Mouse (Mus musculus) hindbrain, embryonic 12.5 days (tissue): ENCODE data around the gene Cep164. TPM values are rescaled to one million over a fixed set of nuclear protein-coding genes. Genes with fewer than 3 reads are reported as not detected.
"Not testable (repeated sequence)": the region's sequence is repeated elsewhere in the genome, so short reads cannot be mapped to it uniquely, and the experiment has no call there.

Source experiments
- ATAC-seq: fragments of 200-750 bp; cut with Nextera tagmentation; 2 replicates; pipeline ENCODE4 v1.8.0; 2017; ENCODE audit warnings: moderate TSS enrichment; ENCODE audit not compliant: low FRiP score
- H3K27ac ChIP-seq: fragments of 300-500 bp; sonication (generic); 2 replicates; pipeline ENCODE4 v1.5.1; 2016; ENCODE audit warnings: mild to moderate bottlenecking
- H3K27me3 ChIP-seq: fragments of 300-500 bp; sonication (generic); 2 replicates; pipeline ENCODE4 v1.6.1; 2016; ENCODE audit warnings: mild to moderate bottlenecking
- H3K36me3 ChIP-seq: fragments of 300-500 bp; sonication (generic); 2 replicates; pipeline ENCODE4 v1.6.1; 2016; ENCODE audit warnings: mild to moderate bottlenecking
- H3K4me1 ChIP-seq: fragments of 300-500 bp; sonication (generic); 2 replicates; pipeline ENCODE4 v1.6.1; 2016
- H3K4me2 ChIP-seq: fragments of 300-500 bp; sonication (generic); replicated peaks from 2 replicates; pipeline ENCODE4 v1.6.1; 2016; ENCODE audit warnings: mild to moderate bottlenecking
- H3K4me3 ChIP-seq: fragments of 300-500 bp; sonication (generic); 2 replicates; pipeline ENCODE4 v1.5.1; 2016; ENCODE audit warnings: mild to moderate bottlenecking
- H3K9ac ChIP-seq: fragments of 300-500 bp; sonication (generic); 2 replicates; pipeline ENCODE4 v1.6.1; 2016; ENCODE audit warnings: mild to moderate bottlenecking, moderate library complexity
- H3K9me3 ChIP-seq: fragments of 300-500 bp; sonication (generic); replicated peaks from 2 replicates; pipeline ENCODE4 v1.6.1; 2016; ENCODE audit warnings: mild to moderate bottlenecking
- WGBS: fragments of 180-500 bp; shearing (Covaris S2); methylation state at CpG from one replicate; pipeline ENCODE4 v1.1.7; 2016; 5-methylcytosine and 5-hydroxymethylcytosine counted together
- polyA plus RNA-seq: library from polyadenylated mRNA; unstranded; fragments of >200 nt; fragmentation: Nextera tagmentation; extraction: Ambion mirVana; gene quantifications from 2 replicates; pipeline ENCODE4 v1.2.1, GENCODE M21; 2016

The Cep164 gene
- polyA plus RNA-seq, 1 experiment from 2014 or later, result 18.8 TPM

GRCm38 (mm10) chr9:45846891-45847460 is 18.5 kb upstream of the Cep164 start:
- no peaks in the 10 kb centered on the region for H3K9me3 ChIP-seq
- no peak overlapping the region for H3K9ac ChIP-seq
- H3K4me3 ChIP-seq, result no peak overlapping the region
- no peak overlapping the region for H3K27ac ChIP-seq
- no peaks in the 10 kb centered on the region for H3K27me3 ChIP-seq
- peaks cover 14% of the 10 kb centered on the region for H3K4me1 ChIP-seq
- no peak overlapping the region for H3K4me2 ChIP-seq
- no peak for ATAC-seq
- 0 out of 2 replicates have a peak, but pooled peaks cover 3% of the 10 kb centered on the region for H3K36me3 ChIP-seq
- 89% methylated on average over 5 of the region's 5 CpGs for WGBS

DNA sequence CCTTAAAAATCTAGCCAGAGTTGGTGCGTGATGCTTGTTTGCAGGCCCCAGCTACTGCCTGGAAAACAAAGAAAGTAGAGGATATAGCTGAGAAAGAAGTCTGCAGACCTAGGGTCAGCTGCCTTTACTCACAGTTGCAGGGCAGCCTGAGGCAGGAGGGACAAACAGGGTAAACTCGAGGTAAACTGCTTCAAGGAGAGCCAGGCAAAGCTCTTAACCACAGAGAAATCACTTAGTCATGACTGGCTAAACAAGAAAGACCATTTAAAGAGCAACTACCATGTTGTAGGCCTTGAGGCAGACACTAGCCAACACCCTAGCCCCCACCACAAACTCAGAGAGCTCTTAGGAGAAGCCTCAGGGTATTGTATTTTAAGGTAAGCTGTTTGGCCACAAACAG is 17.7 kb upstream of the Cep164 start:
- H3K27ac ChIP-seq, H3K27me3 ChIP-seq, H3K9me3 ChIP-seq, ATAC-seq, H3K36me3 ChIP-seq, H3K4me2 ChIP-seq, H3K9ac ChIP-seq, H3K4me3 ChIP-seq: not testable (repeated sequence)
- 68% methylated on average over 2 of the region's 2 CpGs for WGBS
- peaks cover 21% of the 10 kb centered on the region for H3K4me1 ChIP-seq

- Histone ChIP-seq H3K27me3 (no peaks in the 10 kb centered on the region), H3K4me3 (no peak overlapping the region), H3K9me3 (no peaks in the 10 kb centered on the region), H3K4me2 (no peak overlapping the region), H3K27ac (no peak overlapping the region), H3K36me3 (0 out of 2 replicates have a peak, but pooled peaks cover 3% of the 10 kb centered on the region), H3K4me1 (peaks cover 27% of the 10 kb centered on the region), H3K9ac (no peak overlapping the region)
- ATAC-seq, result no peak
- 72% methylated on average over 3 of the region's 3 CpGs for WGBS
Observed at GRCm38 (mm10) chr9:45845541-45845940, 17.1 kb upstream of the Cep164 start.

GRCm38 (mm10) chr9:45843780-45844179 is 15.3 kb upstream of the Cep164 start:
- H3K4me1 ChIP-seq, result peaks cover 41% of the 10 kb centered on the region
- no peaks in the 10 kb centered on the region for H3K27me3 ChIP-seq
- 91% methylated on average over 1 of the region's 1 CpGs for whole genome bisulfite sequencing
- H3K4me2 ChIP-seq, result no peak overlapping the region
- H3K9me3 ChIP-seq, result no peaks in the 10 kb centered on the region
- 0 out of 2 replicates have a peak, but pooled peaks cover 3% of the 10 kb centered on the region for H3K36me3 ChIP-seq
- H3K9ac ChIP-seq, result no peak overlapping the region
- H3K4me3 ChIP-seq, result no peak overlapping the region
- ATAC-seq, result no peak
- H3K27ac ChIP-seq, result no peak overlapping the region

- no peak overlapping the region for H3K27ac ChIP-seq
- peaks cover 42% of the 10 kb centered on the region for H3K4me1 ChIP-seq
- no peak overlapping the region for H3K4me2 ChIP-seq
- H3K36me3 ChIP-seq, result 0 out of 2 replicates have a peak, but pooled peaks cover 3% of the 10 kb centered on the region
- no peaks in the 10 kb centered on the region for H3K27me3 ChIP-seq
- H3K9me3 ChIP-seq, result no peaks in the 10 kb centered on the region
- WGBS, result 85% methylated on average over 5 of the region's 5 CpGs
- no peak overlapping the region for H3K9ac ChIP-seq
- ATAC-seq, result no peak
- H3K4me3 ChIP-seq, result no peak overlapping the region
Observed at GRCm38 (mm10) chr9:45843007-45843406, 14.5 kb upstream of the Cep164 start.

GRCm38 (mm10) chr9:45841458-45841857 is 13.0 kb upstream of the Cep164 start:
- Histone ChIP-seq H3K4me1 (peaks cover 37% of the 10 kb centered on the region), H3K27me3 (no peaks in the 10 kb centered on the region), H3K4me3 (no peak overlapping the region), H3K9me3 (no peaks in the 10 kb centered on the region), H3K4me2 (peak overlapping the region; percentile 97; the same call in 1 of the 2 replicates), H3K36me3 (no peaks in the 10 kb centered on the region), H3K27ac (no peak overlapping the region), H3K9ac (no peak overlapping the region)
- WGBS, result 85% methylated on average over 6 of the region's 6 CpGs
- ATAC-seq, result no peak

- Histone ChIP-seq H3K9ac (peak overlapping the region; percentile 87), H3K27me3 (no peaks in the 10 kb centered on the region), H3K4me3 (peak overlapping the region; percentile 90; the same call in 1 of the 2 replicates), H3K4me2 (peak overlapping the region; percentile 97), H3K9me3 (no peaks in the 10 kb centered on the region), H3K4me1 (peaks cover 37% of the 10 kb centered on the region), H3K27ac (no peak overlapping the region), H3K36me3 (no peaks in the 10 kb centered on the region)
- 78% methylated on average over 5 of the region's 5 CpGs for WGBS
- ATAC-seq, result no peak
Observed at GRCm38 (mm10) chr9:45840331-45840730, 11.8 kb upstream of the Cep164 start.

DNA sequence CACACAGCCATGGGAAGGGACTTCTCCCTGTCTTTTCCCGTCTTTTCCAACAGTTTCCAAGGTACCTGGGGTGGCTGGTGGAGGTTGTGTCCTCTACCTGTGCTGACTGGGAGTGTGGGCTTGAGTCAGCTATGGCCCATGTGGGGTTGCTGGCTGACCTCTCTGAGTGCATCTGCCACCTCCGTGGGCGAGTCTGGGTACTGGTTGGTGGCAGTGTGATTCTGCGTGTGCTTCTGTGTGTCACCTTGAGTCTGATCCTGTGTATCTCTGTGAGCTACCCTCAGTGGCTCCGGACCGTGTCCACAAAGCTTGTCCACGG is 11.4 kb upstream of the Cep164 start:
- no peaks in the 10 kb centered on the region for H3K36me3 ChIP-seq
- no peaks in the 10 kb centered on the region for H3K27me3 ChIP-seq
- peaks cover 37% of the 10 kb centered on the region for H3K4me1 ChIP-seq
- no peaks in the 10 kb centered on the region for H3K9me3 ChIP-seq
- WGBS, result 77% methylated on average over 7 of the region's 7 CpGs
- peak overlapping the region; percentile 90 for H3K4me3 ChIP-seq
- peak overlapping the region; percentile 97 for H3K4me2 ChIP-seq
- peak overlapping the region; percentile 87 for H3K9ac ChIP-seq
- ATAC-seq, result no peak
- H3K27ac ChIP-seq, result no peak overlapping the region

- H3K27me3 ChIP-seq, result no peaks in the 10 kb centered on the region
- H3K4me2 ChIP-seq, result peak overlapping the region; percentile 97
- H3K4me3 ChIP-seq, result peak overlapping the region; percentile 90
- H3K27ac ChIP-seq, result peak overlapping the region; percentile 80
- peak overlapping the region; percentile 87 for H3K9ac ChIP-seq
- 13% methylated on average over 17 of the region's 17 CpGs for WGBS
- no peaks in the 10 kb centered on the region for H3K9me3 ChIP-seq
- H3K4me1 ChIP-seq, result peaks cover 37% of the 10 kb centered on the region
- H3K36me3 ChIP-seq, result no peaks in the 10 kb centered on the region
- ATAC-seq, result peak; percentile 44; the same call in 1 of the 2 replicates
Observed at GRCm38 (mm10) chr9:45839139-45839981, 10.9 kb upstream of the Cep164 start.

DNA sequence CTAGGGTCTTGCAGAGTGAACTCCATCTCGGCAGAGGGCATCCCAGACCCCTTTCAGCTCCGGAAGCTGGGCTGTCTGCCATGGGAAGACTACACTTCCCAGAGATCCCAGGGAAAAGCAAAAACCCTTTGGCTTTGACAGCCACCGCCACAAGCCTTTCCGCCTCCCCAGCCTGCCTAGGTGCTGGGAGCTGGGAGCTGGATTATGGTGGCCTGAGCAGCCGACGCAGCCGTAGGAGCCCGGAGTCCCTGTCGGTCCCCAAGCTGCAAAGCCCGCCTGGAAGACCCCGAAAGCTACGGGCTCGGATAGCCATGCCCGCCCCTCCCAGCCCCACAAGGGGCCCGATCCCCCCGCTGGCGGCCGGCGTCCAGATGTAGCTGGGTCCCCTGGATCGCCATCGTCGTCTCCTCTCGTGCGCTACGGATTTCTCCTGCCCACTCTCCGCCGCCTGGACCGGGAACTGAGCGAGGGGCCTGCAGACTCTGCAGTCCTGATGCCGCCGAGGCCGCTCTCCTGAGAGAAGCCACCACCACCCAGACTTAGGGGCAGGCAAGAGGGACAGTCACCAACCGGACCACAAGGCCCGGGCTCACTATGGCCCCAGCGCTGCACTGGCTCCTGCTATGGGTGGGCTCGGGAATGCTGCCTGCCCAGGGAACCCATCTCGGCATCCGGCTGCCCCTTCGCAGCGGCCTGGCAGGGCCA is 10.1 kb upstream of the Cep164 start, which contains the start of gene Bace1:
Gene Bace1, plus strand, starts transcription at position 147 of the 705 bp plus-strand sequence.
- no peaks in the 10 kb centered on the region for H3K27me3 ChIP-seq
- peak within 1 kb of the TSS; percentile 97 for H3K4me2 ChIP-seq
- H3K36me3 ChIP-seq, result no peaks in the 10 kb centered on the region
- no peaks in the 10 kb centered on the region for H3K9me3 ChIP-seq
- ATAC-seq, result peak; percentile 91
- H3K4me1 ChIP-seq, result peaks cover 37% of the 10 kb centered on the region
- 0% methylated on average over 40 of the region's 40 CpGs for WGBS
- H3K9ac ChIP-seq, result peak within 1 kb of the TSS; percentile 87
- peak within 1 kb of the TSS; percentile 80 for H3K27ac ChIP-seq
- peak within 1 kb of the TSS; percentile 90 for H3K4me3 ChIP-seq

- no peaks in the 10 kb centered on the region for H3K9me3 ChIP-seq
- H3K27ac ChIP-seq, result no peak overlapping the region
- no peaks in the 10 kb centered on the region for H3K27me3 ChIP-seq
- no peak overlapping the region for H3K9ac ChIP-seq
- H3K36me3 ChIP-seq, result no peaks in the 10 kb centered on the region
- peak overlapping the region; percentile 97 for H3K4me2 ChIP-seq
- ATAC-seq, result peak; percentile 50
- H3K4me1 ChIP-seq, result peaks cover 37% of the 10 kb centered on the region
- WGBS, result 25% methylated on average over 4 of the region's 4 CpGs
- peak overlapping the region; percentile 90; the same call in 1 of the 2 replicates for H3K4me3 ChIP-seq
Observed at GRCm38 (mm10) chr9:45838069-45838433, 9.6 kb upstream of the Cep164 start.

GRCm38 (mm10) chr9:45833461-45833860 is 5.0 kb upstream of the Cep164 start:
- no peak overlapping the region for H3K4me2 ChIP-seq
- no peak overlapping the region for H3K4me3 ChIP-seq
- 0 out of 2 replicates have a peak, but pooled peaks cover 2% of the 10 kb centered on the region for H3K4me1 ChIP-seq
- 0 out of 2 replicates have a peak, but pooled peaks cover 4% of the 10 kb centered on the region for H3K9me3 ChIP-seq
- no peak overlapping the region for H3K27ac ChIP-seq
- H3K9ac ChIP-seq, result no peak overlapping the region
- WGBS, result 82% methylated on average over 2 of the region's 2 CpGs
- H3K27me3 ChIP-seq, result no peaks in the 10 kb centered on the region
- no peak for ATAC-seq
- H3K36me3 ChIP-seq, result no peaks in the 10 kb centered on the region
